Mouse (Mus musculus): ENCODE measurements at regions not wholly inside any gene's neighbourhood (a gene's known extent, or its start where the extent isn't known, plus 50 kb on each side); places are given as distances from the start of the nearest gene placed in this dataset.

GRCm38 (mm10) chr10:48877477-48878473 lies 910.8 kb downstream of the Grik2 start:
- WGBS, result 66% methylated on average over 8 of the region's 8 CpGs
- no peaks in the 10 kb centered on the region for H3K36me3 ChIP-seq (ENCODE audit: control insufficient read depth, insufficient read depth, low read length)
- H3K4me3 ChIP-seq (replicated peaks; ENCODE audit: low read depth, low read length), result no peak overlapping the region
- no peak overlapping the region for H3K27ac ChIP-seq (replicated peaks; ENCODE audit: low read depth, low read length)
- no peaks in the 10 kb centered on the region for H3K4me1 ChIP-seq (ENCODE audit: control insufficient read depth, insufficient read depth, low read length)
- DNase-seq (peak; percentile 66), ATAC-seq (ENCODE audit: low FRiP score, low TSS enrichment) (no peak; the same call in 1 of the 2 replicates)
- H3K4me2 ChIP-seq (ENCODE audit: low read length), result no peak overlapping the region
- no peak overlapping the region for H3K9ac ChIP-seq (replicated peaks; ENCODE audit: low read length)
- H3K9me3 ChIP-seq (ENCODE audit: control insufficient read depth, low read length), result no peaks in the 10 kb centered on the region
- H3K27me3 ChIP-seq (ENCODE audit: control insufficient read depth, insufficient read depth, low read length), result no peaks in the 10 kb centered on the region

GRCm38 (mm10) chr10:48872978-48873377 lies 915.6 kb downstream of the Grik2 start:
- Histone ChIP-seq H3K4me2 (ENCODE audit: low read length) (no peak overlapping the region), H3K36me3 (ENCODE audit: control insufficient read depth, insufficient read depth, low read length) (no peaks in the 10 kb centered on the region), H3K4me1 (ENCODE audit: control insufficient read depth, insufficient read depth, low read length) (no peaks in the 10 kb centered on the region), H3K27me3 (ENCODE audit: control insufficient read depth, insufficient read depth, low read length) (no peaks in the 10 kb centered on the region), H3K4me3 (replicated peaks; ENCODE audit: low read depth, low read length) (no peak overlapping the region), H3K27ac (replicated peaks; ENCODE audit: low read depth, low read length) (no peak overlapping the region), H3K9me3 (ENCODE audit: control insufficient read depth, low read length) (no peaks in the 10 kb centered on the region), H3K9ac (replicated peaks; ENCODE audit: low read length) (no peak overlapping the region)
- ATAC-seq (ENCODE audit: low FRiP score, low TSS enrichment), result no peak
- no peak for DNase-seq
- WGBS, result 79% methylated on average over 1 of the region's 1 CpGs
